Mouse (Mus musculus): Measurements from ENCODE around the gene Pigq. TPM values are rescaled to one million over a fixed set of nuclear protein-coding genes. Genes with fewer than 3 reads are reported as not detected.

Pigq gene
- total RNA-seq, 2 experiments from 2014 or later = 87.1 to 104 TPM

- DNase-seq = peak; percentile 69
- intact Hi-C loops (cut with DNase I) = no loop called here
These were observed 14.2 kb upstream of the Pigq start for GRCm38 (mm10) chr17:25958771-25959494.

DNA sequence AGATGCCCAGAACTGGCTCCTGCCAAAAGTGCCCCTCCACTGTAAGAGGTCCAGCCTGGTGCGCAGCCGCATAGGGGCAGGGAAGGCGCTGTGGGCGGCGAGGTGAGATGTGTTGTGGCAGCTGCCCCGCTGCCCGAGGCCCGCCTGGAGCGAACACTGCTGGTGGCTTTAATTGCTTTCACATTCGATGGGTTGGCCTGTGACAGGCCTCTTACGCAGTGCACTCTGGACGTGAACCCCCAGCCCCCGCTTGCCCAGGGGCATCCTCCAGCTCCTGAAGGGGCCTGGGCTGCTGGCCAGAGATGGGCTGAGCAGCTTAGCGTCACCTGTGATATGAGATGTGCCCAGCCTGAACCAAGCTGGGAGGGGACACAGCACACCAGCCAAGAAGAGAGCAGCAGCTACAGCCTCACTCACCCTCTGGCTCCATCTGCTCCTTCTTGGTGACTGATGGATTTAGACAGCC lies 12.9 kb upstream of the Pigq start:
- peak; percentile 93 for DNase-seq
- intact Hi-C loops (cut with DNase I) = no loop called here

- intact Hi-C loops (cut with DNase I) = no loop called here
- DNase-seq = peak; percentile 58
These were observed 11.9 kb upstream of the Pigq start for GRCm38 (mm10) chr17:25956631-25957030.

DNA sequence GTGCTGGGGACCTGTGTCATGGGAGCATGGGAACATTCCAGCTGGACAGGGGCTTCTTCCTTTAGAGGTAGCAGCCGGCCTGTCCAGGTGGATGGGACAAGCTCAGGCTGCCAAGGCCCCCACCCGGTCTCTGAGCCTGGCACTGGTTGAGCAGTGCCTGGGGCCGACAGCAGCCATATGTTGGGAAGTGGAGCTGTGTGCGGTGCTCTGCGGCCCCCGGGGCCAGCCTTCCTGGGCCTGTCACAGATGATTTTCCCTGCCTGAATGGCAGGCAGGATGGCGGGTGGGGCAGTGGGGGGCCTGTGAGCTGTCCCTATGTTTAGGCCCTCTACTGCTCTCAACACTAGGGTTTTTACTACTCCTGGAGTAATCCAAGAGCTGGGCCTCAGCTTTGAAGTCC lies 11.5 kb upstream of the Pigq start:
- intact Hi-C loops (cut with DNase I) = no loop called here
- peak; percentile 89 for DNase-seq

DNA sequence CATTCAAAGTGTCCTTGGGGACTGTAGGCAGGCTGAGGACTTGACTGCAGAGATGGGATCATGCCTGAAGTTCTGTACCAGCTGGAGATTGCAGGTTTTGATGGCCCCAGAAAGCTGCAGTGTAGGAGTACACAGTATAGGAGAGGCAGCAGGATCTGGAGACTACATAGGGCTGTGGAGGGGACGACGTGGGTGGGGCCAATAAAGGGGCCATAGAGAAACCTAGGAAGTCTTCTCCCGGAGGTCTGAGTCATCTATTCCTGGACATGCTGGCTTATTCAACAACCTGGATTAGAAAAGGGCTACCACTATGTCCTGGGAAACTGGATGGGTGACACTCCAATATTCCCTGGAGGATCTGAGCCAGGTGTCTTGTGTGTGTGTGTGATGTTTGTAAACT lies 11.0 kb upstream of the Pigq start:
- intact Hi-C loops (cut with DNase I) = no loop called here
- no peak for DNase-seq

DNA sequence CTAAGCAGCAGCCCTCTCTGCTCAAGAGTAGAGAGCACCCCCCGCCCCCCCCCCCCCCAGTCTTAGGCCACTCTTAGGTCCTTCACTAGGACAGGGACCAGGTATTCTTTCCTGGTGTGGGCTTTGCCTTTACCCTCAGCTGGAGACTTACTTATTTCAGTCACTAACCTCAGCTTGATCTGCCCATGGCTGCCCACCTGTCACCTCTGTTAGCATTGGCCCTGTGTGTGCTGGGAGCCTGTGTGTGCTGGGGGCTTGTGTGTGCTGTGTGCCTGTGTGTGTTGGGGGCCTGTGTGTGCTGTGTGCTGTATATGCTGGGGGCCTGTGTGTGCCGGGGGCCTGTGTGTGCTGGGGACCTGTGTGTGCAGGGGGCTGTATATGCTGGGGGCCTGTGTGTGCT lies 9.9 kb upstream of the Pigq start:
- no peak for DNase-seq
- intact Hi-C loops (cut with DNase I) = no loop called here

- peak; percentile 69 for DNase-seq
- intact Hi-C loops (cut with DNase I) = no loop called here
These were observed 8.4 kb upstream of the Pigq start for GRCm38 (mm10) chr17:25953161-25953560.

GRCm38 (mm10) chr17:25951803-25952623 lies 7.3 kb upstream of the Pigq start, which contains the start of gene A930017K11Rik:
A930017K11Rik (minus strand) TSS chr17:25952565.
- DNase-seq = no peak
- intact Hi-C loops (cut with DNase I) = no loop called here

GRCm38 (mm10) chr17:25951225-25951802 lies 6.6 kb upstream of the Pigq start:
- DNase-seq = peak; percentile 67
- intact Hi-C loops (cut with DNase I) = no loop called here

DNA sequence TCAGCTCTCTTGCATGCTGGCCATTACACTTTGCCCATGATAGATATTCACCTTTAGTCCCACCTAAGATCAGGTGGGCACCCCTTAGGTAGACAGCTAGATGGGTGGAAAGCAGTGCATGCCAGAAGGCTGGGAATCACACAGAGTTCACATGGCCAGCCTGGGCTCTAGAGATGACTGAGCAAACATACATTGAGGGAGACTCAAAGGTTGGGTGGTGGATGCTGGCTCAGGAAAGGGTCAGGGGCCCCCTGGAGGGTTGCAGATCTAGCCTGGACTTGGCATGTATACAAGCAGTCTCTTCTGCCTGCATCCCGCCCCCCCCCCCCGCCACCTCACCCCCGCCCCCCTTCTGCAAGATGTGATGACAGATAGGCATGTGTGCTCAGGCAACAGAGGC lies 6.0 kb upstream of the Pigq start:
- intact Hi-C loops (cut with DNase I) = no loop called here
- no peak for DNase-seq

DNA sequence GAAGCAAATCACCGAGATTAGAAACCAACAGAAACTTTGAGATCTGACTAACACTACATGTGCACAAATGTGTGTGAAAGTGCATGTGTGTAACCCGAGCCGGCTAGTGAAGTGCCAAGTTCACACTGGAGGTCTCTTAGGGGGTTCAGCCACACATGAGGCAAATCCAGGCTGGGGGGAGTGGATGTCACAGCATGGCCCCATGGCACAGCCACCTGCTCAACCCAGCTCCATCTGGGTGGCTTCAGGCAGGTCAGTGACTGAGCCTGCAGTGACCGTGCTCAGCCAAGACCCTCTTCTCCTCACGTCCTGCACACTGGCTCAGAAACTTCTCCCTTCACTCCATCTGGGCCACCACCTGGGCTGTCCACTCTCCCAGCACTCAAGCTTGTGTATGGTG lies 5.2 kb upstream of the Pigq start:
- DNase-seq = peak; percentile 61
- intact Hi-C loops (cut with DNase I) = no loop called here

DNA sequence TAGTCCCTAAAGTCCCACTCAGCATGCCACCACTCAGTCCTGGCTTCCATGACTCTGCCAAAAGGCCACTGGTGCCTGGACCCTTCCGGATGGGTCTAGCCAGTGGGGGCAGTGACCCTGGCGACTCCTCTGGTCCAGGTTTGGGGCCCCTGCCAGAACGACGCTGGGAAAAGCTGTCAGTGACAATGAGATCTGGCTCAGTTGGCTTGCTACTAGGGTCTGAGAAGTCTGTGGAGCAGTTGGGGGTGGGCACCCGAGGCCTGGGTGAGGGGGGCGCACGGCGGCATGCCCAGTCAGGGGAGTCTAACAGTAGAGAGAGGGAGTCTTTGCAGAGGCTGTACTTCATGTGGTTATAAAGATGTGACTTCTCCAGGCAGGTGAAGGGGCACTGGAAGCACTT lies 3.3 kb upstream of the Pigq start:
- intact Hi-C loops (cut with DNase I) = no loop called here
- peak; percentile 55 for DNase-seq

DNA sequence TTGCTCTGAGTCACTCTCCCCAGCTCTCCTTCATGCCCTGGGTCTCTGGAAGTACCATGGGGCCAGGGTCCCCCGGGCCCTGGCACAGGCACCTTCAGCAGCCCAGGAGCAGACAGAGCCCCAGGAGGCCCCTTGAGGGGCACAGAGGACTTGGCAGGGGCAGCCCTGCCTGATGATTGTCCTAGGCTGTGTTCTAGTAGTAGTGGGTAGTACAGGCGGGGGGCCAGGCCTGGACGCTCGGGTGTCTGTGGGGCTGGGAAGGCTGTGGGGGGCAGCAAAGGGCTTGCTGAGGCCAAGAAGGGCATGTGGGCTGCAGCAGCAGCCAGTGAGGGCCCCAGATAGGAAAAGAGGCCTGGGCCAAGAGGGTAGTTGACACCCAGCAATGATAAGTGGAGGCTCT lies 2.8 kb upstream of the Pigq start:
- DNase-seq = no peak
- intact Hi-C loops (cut with DNase I) = no loop called here

DNA sequence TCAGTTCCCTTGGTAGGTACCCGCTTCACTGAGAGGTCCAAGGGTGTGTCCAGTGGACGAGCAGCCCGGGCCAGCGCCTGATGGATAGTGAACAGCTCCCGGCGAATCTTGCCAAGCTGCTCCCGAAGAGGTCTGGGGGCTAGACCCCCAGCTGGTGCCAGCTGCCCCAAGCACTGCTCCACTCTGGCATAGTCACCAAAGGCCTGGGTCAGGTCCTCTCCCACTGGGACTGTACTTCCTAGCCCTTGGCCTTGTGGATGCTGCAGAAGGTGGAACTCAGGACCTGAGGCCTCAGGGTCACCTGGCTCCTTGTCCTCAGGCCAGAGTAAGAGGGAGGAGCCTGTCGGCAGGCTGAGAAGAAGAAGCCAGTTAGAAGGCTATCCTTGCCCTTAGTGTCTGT lies 2.2 kb upstream of the Pigq start:
- intact Hi-C loops (cut with DNase I) = no loop called here
- no peak for DNase-seq

DNA sequence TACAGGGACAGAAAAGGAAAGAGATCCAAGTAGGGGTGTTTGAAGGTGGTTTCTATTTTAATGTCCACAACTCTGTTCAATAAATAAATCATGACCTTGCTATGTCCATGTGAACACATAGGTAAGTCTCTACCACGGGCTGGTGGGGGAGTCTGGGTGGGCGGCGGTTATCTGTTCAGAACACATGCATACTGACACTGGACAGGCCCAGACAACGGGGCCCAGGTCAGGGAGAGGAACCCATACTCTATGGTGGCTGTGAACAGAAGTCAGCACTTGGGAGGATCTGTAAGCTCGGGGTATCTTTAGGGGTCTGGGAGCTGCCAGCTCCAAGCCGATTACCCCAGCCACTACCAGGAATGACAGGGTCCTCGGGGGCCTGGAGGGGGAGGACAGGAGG lies 1.6 kb upstream of the Pigq start:
- no peak for DNase-seq
- intact Hi-C loops (cut with DNase I) = no loop called here

DNA sequence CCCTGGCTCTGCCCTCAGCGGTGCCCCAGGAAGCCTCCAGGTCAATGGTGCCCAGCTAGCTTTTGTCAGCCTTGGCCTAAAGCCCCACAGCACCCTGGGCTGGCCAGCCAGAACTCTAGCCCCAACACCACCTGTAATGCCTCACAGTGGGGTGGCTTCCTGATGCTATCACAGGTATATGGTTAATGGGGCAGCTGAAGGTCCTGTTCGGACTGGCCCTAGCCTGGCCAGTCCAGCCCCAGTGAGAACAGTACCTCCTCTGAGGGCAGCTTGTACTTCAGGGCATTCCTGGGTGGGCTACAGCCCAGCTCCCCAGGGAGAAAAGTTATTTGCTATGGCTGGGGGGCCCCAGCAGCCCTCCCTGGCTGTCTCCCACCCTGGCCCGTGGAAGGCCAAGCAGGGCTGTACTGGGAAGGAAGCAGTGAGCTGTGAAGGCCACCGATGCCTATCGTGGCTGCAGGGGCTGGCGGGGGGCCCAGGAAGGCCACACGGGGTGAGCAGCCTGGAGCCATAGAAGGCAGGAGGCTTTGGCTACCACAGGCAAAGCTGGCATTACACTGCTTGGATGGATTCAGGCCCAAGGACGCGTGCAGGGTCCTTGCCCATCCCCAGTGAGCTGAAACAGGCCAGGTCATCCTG lies 900 bp upstream of the Pigq start:
- intact Hi-C loops (cut with DNase I) = no loop called here
- DNase-seq = no peak

DNA sequence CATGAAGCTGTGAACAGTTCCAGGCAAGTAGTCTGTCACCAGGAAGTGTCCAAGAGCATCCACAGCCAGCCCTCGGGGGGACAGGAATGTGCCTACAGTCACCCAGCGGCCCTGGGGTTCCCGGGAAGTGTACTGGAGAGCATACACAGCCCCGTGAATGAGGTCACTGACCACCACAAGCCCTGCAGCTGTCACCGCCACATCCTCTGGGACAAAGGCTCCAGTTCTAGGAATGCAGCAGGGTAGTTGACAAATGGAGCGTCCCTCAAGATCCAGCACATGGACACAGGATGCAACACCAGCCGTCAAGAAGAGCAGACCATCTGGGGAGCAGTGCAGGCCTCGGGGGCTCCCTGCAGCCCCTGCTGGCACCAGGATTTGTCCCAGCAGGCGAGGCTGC lies 967 bp downstream of the Pigq start:
- DNase-seq = no peak
- intact Hi-C loops (cut with DNase I) = no loop called here

- intact Hi-C loops (cut with DNase I) = no loop called here
These were observed 1.5 kb downstream of the Pigq start for GRCm38 (mm10) chr17:25943221-25943620.

GRCm38 (mm10) chr17:25942597-25943151 lies 2.1 kb downstream of the Pigq start:
- no peak for DNase-seq
- intact Hi-C loops (cut with DNase I) = no loop called here

More at GRCm38 (mm10) chr17:25943221-25943620, 1.5 kb downstream of the Pigq start:
- no peak for DNase-seq

DNA sequence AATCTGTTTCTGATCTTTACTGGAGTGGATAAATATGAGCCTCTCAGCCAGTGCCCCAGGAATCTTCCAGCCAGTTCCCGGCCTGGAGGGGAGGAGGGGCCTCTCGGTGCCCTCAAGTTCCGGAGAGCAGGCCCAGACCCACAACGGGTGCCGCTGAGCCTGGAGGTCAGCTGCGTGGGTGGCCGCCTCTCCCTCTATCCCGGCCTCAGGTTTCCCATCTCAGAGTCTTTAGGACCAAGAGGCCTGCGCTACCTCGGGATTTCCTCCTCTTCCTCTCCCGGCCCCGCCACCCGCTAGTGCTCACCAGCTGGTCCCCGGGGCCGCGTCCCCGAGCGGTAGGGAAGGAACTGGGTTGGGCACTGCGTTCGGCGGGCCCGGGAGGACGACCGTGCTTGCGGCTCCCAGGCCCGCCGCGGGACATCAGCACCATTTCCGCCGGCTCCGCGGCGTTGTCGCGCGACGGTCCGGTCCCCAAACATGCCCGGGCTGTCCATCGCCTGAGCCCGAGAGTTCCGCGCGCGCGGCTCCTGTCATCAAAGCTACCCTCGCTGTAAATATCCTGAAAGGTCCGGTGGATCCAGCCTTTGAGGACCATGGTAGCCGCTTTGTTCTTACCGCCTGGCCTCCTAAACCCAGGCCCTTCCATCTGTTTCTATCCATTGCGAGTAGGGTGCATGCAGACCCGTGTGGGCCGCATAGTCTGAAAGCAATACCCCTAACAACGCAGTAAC lies 3.1 kb downstream of the Pigq start:
- intact Hi-C loops (cut with DNase I) = no loop called here
- DNase-seq = peak; percentile 80

Measured in left cerebral cortex, postnatal 4 days (tissue).